Mouse (Mus musculus) forebrain, embryonic 10.5 days (tissue): ENCODE measurements around the gene Gpr33. TPM values are rescaled to one million over a fixed set of nuclear protein-coding genes. Genes with fewer than 3 reads are reported as not detected.

ENCODE experiments used
- DNase-seq: peaks from one replicate; pipeline ENCODE4 v3.0.0-alpha.2; 2017; ENCODE audit warnings: low spot score; ENCODE audit errors: extremely low spot score
- H3K27ac ChIP-seq: fragments of 300-500 bp; sonication (generic); 2 replicates; pipeline ENCODE4 v1.5.1; 2016; ENCODE audit warnings: mild to moderate bottlenecking
- H3K27me3 ChIP-seq: fragments of 300-500 bp; sonication (generic); 2 replicates; pipeline ENCODE4 v1.6.1; 2016; ENCODE audit warnings: mild to moderate bottlenecking; ENCODE audit not compliant: poor library complexity, severe bottlenecking
- H3K36me3 ChIP-seq: fragments of 300-500 bp; sonication (generic); replicated peaks from 2 replicates; pipeline ENCODE4 v1.6.1; 2016; ENCODE audit warnings: mild to moderate bottlenecking, moderate library complexity
- H3K4me1 ChIP-seq: fragments of 300-500 bp; sonication (generic); 2 replicates; pipeline ENCODE4 v1.6.1; 2016
- H3K4me3 ChIP-seq: fragments of 300-500 bp; sonication (generic); 2 replicates; pipeline ENCODE4 v1.5.1; 2016; ENCODE audit warnings: mild to moderate bottlenecking, moderate library complexity
- H3K9me3 ChIP-seq: fragments of 300-500 bp; sonication (generic); 2 replicates; pipeline ENCODE4 v1.6.1; 2016; ENCODE audit warnings: mild to moderate bottlenecking, moderate library complexity
- WGBS: fragments of 180-500 bp; shearing (Covaris S2); methylation state at CpG from one replicate; pipeline ENCODE4 v1.1.7; 2016; 5-methylcytosine and 5-hydroxymethylcytosine counted together
- polyA plus RNA-seq: library from polyadenylated mRNA; unstranded; fragments of >200 nt; fragmentation: Nextera tagmentation; extraction: Ambion mirVana; gene quantifications from 2 replicates; pipeline ENCODE4 v1.2.1, GENCODE M21; 2016

Gpr33 gene
- polyA plus RNA-seq, 1 experiment from 2014 or later: not detected

- Histone ChIP-seq H3K4me1 (peaks cover 40% of the 10 kb centered on the region), H3K27me3 (no peaks in the 10 kb centered on the region), H3K36me3 (peaks cover 18% of the 10 kb centered on the region), H3K27ac (peak overlapping the region; percentile 88), H3K9me3 (no peaks in the 10 kb centered on the region; the same call in 1 of the 2 replicates), H3K4me3 (peak overlapping the region; percentile 65)
- whole genome bisulfite sequencing: 54% methylated on average over 5 of the region's 5 CpGs
- DNase-seq: no peak
Measured at GRCm38 (mm10) chr12:52006633-52006994, 21.2 kb downstream of the Gpr33 start.

- H3K27ac ChIP-seq: peak within 1 kb of the TSS; percentile 88
- no peaks in the 10 kb centered on the region; the same call in 1 of the 2 replicates for H3K9me3 ChIP-seq
- peaks cover 40% of the 10 kb centered on the region for H3K4me1 ChIP-seq
- peak within 1 kb of the TSS; percentile 65 for H3K4me3 ChIP-seq
- 3% methylated on average over 46 of the region's 46 CpGs for WGBS
- no peaks in the 10 kb centered on the region for H3K27me3 ChIP-seq
- peaks cover 18% of the 10 kb centered on the region for H3K36me3 ChIP-seq
- peak; percentile 94 for DNase-seq
Measured at GRCm38 (mm10) chr12:52005877-52006632, 21.8 kb downstream of the Gpr33 start, which contains the start of gene Dtd2. Gene Dtd2 (minus strand): TSS chr12:52006501.

- DNase-seq: no peak
- Histone ChIP-seq H3K36me3 (peaks cover 46% of the 10 kb centered on the region), H3K4me3 (no peak overlapping the region), H3K27ac (no peak overlapping the region), H3K4me1 (peaks cover 19% of the 10 kb centered on the region), H3K9me3 (no peaks in the 10 kb centered on the region; the same call in 1 of the 2 replicates), H3K27me3 (no peaks in the 10 kb centered on the region)
- WGBS: 95% methylated on average over 3 of the region's 3 CpGs
Measured at GRCm38 (mm10) chr12:52002746-52003145, 25.1 kb downstream of the Gpr33 start.

GRCm38 (mm10) chr12:52001544-52001943, 26.3 kb downstream of the Gpr33 start:
- Histone ChIP-seq H3K4me3 (no peak overlapping the region), H3K27ac (no peak overlapping the region), H3K4me1 (peaks cover 18% of the 10 kb centered on the region), H3K36me3 (peaks cover 57% of the 10 kb centered on the region), H3K27me3 (no peaks in the 10 kb centered on the region), H3K9me3 (no peaks in the 10 kb centered on the region)
- peak; percentile 16 for DNase-seq
- 45% methylated on average over 4 of the region's 4 CpGs for WGBS

GRCm38 (mm10) chr12:51998366-51998932, 29.4 kb downstream of the Gpr33 start:
- 94% methylated on average over 9 of the region's 9 CpGs for WGBS
- no peaks in the 10 kb centered on the region for H3K27me3 ChIP-seq
- DNase-seq: no peak
- H3K36me3 ChIP-seq: peaks cover 77% of the 10 kb centered on the region
- no peak overlapping the region for H3K27ac ChIP-seq
- H3K4me3 ChIP-seq: no peak overlapping the region
- H3K4me1 ChIP-seq: no peaks in the 10 kb centered on the region
- H3K9me3 ChIP-seq: no peaks in the 10 kb centered on the region; the same call in 1 of the 2 replicates

- Histone ChIP-seq H3K4me3 (no peak overlapping the region), H3K27me3 (no peaks in the 10 kb centered on the region), H3K36me3 (peaks cover 74% of the 10 kb centered on the region), H3K4me1 (no peaks in the 10 kb centered on the region), H3K27ac (no peak overlapping the region), H3K9me3 (no peaks in the 10 kb centered on the region; the same call in 1 of the 2 replicates)
- DNase-seq: no peak
- 94% methylated on average over 1 of the region's 1 CpGs for WGBS
Measured at GRCm38 (mm10) chr12:51995738-51996536, 31.9 kb downstream of the Gpr33 start.

GRCm38 (mm10) chr12:51990629-51991028, 37.2 kb downstream of the Gpr33 start:
- WGBS: 88% methylated on average over 2 of the region's 2 CpGs
- H3K9me3 ChIP-seq: no peaks in the 10 kb centered on the region; the same call in 1 of the 2 replicates
- H3K4me3 ChIP-seq: no peak overlapping the region
- DNase-seq: no peak
- H3K36me3 ChIP-seq: peaks cover 34% of the 10 kb centered on the region
- H3K4me1 ChIP-seq: no peaks in the 10 kb centered on the region
- no peaks in the 10 kb centered on the region for H3K27me3 ChIP-seq
- no peak overlapping the region for H3K27ac ChIP-seq

- Histone ChIP-seq H3K27ac (no peak overlapping the region), H3K9me3 (no peaks in the 10 kb centered on the region), H3K4me3 (no peak overlapping the region), H3K27me3 (no peaks in the 10 kb centered on the region), H3K36me3 (peaks cover 13% of the 10 kb centered on the region), H3K4me1 (no peaks in the 10 kb centered on the region)
- 89% methylated on average over 5 of the region's 5 CpGs for WGBS
- DNase-seq: no peak
Measured at GRCm38 (mm10) chr12:51988536-51988935, 39.3 kb downstream of the Gpr33 start.

GRCm38 (mm10) chr12:51985826-51986225, 42.0 kb downstream of the Gpr33 start:
- no peak for DNase-seq
- H3K27me3 ChIP-seq: no peaks in the 10 kb centered on the region
- H3K36me3 ChIP-seq: peaks cover 8% of the 10 kb centered on the region; the same call in 1 of the 2 replicates
- no peak overlapping the region for H3K4me3 ChIP-seq
- no peaks in the 10 kb centered on the region for H3K4me1 ChIP-seq
- no peaks in the 10 kb centered on the region for H3K9me3 ChIP-seq
- 88% methylated on average over 4 of the region's 4 CpGs for WGBS
- H3K27ac ChIP-seq: no peak overlapping the region

GRCm38 (mm10) chr12:51985163-51985748, 42.6 kb downstream of the Gpr33 start:
- Histone ChIP-seq H3K27me3 (no peaks in the 10 kb centered on the region), H3K4me3 (no peak overlapping the region), H3K36me3 (peaks cover 8% of the 10 kb centered on the region; the same call in 1 of the 2 replicates), H3K27ac (no peak overlapping the region), H3K4me1 (no peaks in the 10 kb centered on the region), H3K9me3 (no peaks in the 10 kb centered on the region)
- whole genome bisulfite sequencing: 91% methylated on average over 3 of the region's 3 CpGs
- DNase-seq: no peak

GRCm38 (mm10) chr12:51983625-51984024, 44.2 kb downstream of the Gpr33 start:
- H3K4me1 ChIP-seq: no peaks in the 10 kb centered on the region
- H3K4me3 ChIP-seq: no peak overlapping the region
- H3K27me3 ChIP-seq: no peaks in the 10 kb centered on the region
- DNase-seq: no peak
- 94% methylated on average over 1 of the region's 1 CpGs for WGBS
- no peak overlapping the region for H3K27ac ChIP-seq
- no peaks in the 10 kb centered on the region for H3K9me3 ChIP-seq
- peaks cover 8% of the 10 kb centered on the region; the same call in 1 of the 2 replicates for H3K36me3 ChIP-seq

GRCm38 (mm10) chr12:51976531-51976930, 51.3 kb downstream of the Gpr33 start:
- no peak overlapping the region for H3K27ac ChIP-seq
- peaks cover 3% of the 10 kb centered on the region; the same call in 1 of the 2 replicates for H3K4me1 ChIP-seq
- no peaks in the 10 kb centered on the region for H3K27me3 ChIP-seq
- peaks cover 3% of the 10 kb centered on the region; the same call in 1 of the 2 replicates for H3K9me3 ChIP-seq
- 81% methylated on average over 9 of the region's 9 CpGs for WGBS
- H3K4me3 ChIP-seq: no peak overlapping the region
- no peak for DNase-seq
- H3K36me3 ChIP-seq: no peaks in the 10 kb centered on the region
